Mouse (Mus musculus): Measurements from ENCODE around the gene Serinc2. TPM values are rescaled to one million over a fixed set of nuclear protein-coding genes. Genes with fewer than 3 reads are reported as not detected.

The Serinc2 gene
- 1 to 10 TPM in 1 of 2 experiments, under 1 TPM in 1; 0.34 to 1.2 TPM for polyA plus RNA-seq (2017; shearing (Covaris generic))

DNA sequence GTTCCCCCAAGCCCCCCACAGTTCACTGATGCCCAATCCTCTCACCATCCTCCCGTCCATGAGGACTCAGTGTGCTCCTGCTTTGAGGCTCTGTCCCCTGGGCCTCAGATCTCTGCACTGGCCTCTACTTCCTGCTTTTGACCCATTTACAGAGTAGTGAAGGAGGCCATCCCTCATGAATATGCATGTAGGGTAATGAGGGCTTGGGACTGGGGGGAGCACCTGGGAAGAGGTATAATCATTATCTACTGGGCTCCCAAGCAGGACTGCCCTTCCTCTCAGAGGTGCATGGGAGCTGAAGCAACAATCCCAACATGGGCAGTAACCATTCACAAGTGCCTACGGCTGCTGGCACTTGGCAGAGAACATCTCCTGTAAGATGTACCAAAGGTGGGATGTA is at the start of gene Serinc2:
Serinc2 (minus strand) TSS at position 101 of the 400 bp plus-strand sequence.
- no peak for ATAC-seq

DNA sequence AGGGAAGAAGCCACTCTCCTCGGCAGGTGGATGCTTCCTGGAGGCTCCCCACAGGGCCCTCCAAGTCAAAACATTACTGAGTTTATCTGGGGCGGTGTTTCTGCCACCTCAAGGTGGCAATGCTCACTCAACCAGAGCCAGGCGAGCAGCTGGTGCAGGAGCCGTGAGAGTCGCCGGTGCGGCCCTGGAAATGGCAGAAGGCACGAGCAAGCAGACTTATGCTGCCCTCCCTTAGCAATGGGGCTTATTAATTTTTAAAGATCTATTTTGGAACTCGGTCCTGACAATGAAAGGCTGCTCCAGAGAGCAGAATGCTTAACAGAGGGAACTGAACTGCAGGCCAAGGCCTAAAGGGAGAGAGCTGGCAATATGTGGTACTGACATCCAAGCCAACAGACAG is 48.4 kb upstream of the Serinc2 start:
- no peak for ATAC-seq

DNA sequence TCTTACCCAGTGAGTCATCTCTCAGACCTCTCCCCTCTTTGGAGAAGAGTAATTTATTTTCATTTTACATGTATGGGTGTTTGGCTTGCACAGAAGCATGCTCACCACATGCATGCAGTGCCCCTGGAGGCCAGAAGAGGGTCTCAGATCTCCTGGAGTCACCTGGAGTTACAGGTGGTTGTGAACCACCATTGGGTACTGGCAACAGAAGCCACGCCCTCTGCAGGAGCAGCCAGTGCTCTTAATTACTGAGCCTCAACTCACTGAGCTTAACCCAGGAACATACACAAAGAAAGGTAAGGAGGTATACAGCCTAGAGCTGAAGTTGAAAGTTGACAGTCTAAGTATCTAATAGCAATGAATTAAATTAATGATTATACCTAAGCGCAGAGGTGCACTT is 46.4 kb upstream of the Serinc2 start:
- ATAC-seq, result no peak

DNA sequence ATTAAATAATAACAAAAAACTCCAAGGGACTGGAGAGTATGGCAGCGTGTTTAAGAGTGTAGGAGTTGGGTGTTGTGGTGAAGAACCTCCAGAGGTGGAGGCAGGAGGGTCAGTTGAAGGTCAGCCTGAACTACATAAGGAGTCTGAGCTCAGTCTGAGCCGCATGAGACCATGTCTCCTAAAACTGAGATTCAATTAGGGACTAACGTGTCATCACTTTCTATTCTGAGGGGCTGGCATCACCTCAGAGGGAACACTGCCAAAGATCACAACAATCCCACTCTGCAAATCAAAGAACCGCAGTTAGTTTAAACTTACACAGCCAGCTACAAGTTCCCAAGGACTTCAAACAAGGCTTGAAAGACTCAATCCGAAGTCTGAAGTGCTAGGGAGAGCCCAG is 44.6 kb upstream of the Serinc2 start:
- ATAC-seq, result no peak

DNA sequence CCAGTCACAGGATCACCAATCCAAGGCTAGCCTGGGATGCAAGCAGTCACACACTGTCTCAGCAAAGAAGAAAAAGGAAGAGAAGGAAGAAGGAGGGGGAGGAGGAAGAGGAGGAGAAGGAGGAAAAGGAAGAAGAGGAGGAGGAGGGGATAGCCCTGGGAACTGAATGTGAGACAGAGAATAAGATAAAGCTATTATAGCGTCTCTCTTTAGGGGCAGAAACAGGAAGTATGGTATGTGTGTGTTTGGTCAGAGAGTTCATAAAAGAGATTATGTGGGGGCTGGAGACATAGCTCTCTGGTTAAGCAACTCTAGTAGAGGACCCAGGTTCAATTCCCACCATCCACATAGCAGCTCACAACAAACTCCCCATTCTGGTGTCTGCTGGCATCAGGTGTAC is 44.2 kb upstream of the Serinc2 start:
- ATAC-seq, result no peak

DNA sequence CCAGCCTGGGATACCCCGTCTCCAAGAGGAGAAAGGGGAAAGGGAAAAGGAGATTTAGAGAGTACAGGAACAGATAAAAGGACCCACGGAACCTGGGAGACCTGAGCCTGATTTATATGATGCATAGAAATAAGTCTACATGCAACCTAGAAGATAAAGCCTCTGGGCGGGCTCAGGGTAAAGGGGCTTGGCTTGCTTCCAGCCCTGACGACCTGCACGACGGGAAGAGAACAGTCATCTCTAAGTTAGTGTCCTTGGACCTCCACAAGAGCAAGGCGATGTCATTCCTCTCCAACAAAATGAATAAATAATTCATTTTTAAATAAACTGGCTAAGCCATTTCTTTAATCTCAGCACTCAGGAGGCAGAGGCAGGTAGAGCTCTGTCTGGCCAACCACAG is 43.6 kb upstream of the Serinc2 start:
- no peak for ATAC-seq

DNA sequence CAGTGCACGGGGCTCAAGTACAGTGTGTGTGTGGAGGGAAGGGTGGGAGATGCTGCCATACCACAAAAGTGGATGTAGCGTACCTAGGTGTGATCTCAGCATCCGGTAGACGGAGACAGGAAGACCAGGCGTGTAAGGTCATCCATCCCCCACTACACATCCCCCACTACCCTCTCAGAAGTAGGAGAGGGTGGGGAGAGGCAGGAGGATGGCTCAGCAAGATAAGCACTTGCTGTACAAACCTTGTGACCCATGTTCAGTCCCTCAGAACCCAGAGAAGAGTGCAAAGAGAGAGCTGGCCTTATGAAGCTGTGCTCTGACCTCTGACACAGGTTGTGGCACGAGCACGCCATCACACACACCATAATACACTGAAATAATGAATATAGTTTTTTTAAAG is 42.6 kb upstream of the Serinc2 start:
- no peak for ATAC-seq

DNA sequence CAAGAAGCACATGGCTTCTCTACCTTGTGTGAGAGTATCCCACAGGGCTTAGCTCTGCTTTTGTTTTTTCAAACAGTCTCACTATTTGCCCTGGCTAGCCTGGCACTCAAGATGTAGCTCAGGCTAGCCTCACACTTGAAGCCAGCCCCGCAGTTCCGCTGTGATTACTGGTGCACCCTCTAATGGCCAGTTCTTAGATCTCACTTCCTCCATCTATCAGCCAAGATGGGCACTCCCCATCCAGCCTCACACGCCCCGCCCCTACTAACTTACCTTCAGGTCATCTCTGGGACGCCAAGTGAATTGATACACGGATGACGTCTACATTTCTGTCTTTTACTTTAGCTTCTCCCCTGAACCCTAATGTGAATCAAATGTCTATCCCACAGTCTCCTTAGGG is 40.6 kb upstream of the Serinc2 start:
- no peak for ATAC-seq

DNA sequence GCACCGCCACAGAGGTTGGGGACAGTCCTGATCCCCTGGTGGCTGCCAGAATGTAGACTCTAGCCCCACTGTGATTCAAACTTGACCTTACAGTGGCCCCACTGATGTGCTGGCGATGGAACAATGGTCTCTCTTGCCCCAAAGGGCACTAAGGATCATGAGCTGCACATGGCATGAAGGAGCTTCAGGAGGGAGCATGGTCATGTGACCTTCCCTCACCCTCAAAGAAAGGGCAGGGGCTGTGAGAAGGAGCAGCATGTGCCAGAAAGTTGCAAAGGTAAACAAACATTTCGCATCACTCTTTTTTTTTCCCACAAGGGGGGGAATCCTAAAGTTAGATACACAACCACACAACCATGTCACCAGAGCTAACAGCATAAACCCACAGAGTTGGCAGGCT is 39.1 kb upstream of the Serinc2 start:
- ATAC-seq, result no peak

DNA sequence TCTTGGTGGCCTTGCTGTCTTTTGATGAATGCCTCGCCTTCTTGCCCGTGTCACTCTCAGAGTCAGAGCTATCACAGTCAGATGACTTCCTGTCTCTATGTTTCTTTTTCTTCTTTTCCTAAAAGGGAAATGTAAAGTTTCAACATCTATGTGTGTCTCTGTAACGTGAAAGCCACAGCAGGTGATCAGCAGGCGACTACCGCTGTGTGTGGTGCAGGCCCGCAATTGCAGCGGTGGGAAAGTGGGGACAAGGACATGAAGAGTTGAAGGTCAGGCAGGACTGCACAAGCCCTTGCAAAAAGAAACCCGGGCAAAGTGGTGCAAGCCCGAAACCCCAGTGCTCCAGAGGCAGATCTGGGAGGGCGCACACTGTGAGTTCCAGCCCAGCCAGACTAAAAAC is 37.7 kb upstream of the Serinc2 start:
- ATAC-seq, result no peak

DNA sequence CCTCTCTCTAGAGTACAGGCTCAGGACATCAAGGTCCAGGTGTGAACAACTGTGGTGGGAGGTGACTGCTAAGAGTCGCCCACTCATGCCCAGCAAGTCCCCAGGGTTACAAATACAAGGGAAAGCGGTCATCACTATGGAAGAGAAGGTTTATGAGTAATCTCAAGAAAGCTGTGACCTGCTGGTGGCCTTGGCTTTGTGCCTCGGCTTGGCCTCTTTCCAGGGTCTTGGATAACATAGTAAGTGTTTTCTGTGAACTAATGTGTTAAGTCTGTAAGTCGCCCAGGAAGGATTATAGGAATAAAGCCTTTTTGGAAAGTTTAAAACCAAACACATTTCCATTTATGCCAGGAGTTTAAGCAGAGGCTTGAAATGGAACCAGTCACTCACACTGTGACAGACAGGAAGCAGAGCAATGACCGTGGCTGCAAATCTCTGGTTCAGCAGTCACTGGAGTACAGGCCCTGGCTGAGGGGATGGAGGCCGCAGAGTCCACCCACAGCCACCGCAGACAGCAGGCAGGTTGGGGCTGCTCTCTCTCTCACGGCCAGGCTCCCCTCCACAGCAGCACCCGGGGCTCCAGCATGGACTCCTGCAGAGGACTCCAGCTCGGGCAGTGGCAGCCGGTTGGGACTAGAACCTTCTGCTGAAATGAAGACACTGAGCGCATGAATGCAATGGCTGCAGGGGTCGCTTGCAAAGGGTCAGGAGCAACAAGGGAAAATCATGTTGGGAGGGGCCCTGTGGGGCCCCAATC is 36.9 kb upstream of the Serinc2 start:
- ATAC-seq, result no peak

DNA sequence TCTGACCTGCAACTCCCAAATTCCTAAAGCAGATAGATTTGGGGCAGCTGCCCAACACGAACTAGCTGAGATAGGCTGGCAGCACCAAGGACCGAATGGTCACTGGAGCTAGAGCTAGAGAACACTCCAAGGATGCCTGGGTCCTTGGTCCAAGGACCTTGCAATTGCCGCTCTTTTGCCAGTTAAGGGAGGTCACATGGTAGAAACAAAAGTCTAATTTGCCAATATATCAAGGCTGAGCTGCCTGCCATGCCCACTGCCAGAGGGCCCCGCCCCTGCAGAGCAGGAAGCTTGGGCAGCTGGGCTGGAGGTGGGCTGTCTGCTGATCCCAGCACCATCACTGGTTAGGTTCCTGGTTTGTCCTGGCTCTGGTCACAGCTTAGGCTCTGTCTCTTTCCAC is 34.5 kb upstream of the Serinc2 start:
- no peak for ATAC-seq

DNA sequence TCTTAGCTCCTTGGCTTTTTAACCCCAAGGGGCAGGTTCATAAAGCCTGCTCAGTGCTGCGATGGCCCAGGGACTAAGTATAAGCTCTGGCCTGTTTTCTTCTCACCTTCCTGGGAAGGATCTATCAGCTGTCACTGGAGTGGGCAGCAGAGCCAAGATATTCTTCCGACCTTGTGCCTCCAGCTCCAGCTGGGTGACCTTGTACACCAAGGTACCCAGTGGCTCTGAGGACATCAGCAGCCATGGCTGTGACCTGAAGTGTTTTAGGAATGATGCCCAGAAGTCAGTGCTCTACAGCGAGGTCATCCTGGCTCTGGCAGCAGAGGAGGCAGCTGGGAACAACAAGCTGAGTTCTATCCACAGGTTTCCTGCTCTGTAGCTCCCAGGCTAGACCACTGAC is 33.5 kb upstream of the Serinc2 start:
- ATAC-seq, result no peak

DNA sequence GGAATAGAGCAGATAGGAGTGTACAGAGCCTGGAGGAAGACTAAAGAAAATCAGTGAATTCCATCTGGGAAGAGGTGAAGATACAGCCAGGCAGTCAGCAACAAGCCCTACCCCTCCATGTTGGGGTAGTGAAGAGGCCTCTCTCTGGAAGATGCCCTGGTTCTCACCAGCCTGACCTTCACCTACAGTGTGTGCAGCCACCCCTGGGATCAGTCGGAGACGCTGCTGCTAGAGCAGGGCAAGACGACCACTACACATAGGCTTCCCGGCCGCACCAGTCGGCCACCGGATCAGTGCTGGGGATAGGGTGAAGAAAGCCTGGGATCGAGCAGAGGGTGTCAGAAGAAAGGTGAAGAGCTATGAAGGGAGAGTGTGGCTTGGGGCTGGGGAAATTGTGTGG is 30.2 kb upstream of the Serinc2 start:
- no peak for ATAC-seq

DNA sequence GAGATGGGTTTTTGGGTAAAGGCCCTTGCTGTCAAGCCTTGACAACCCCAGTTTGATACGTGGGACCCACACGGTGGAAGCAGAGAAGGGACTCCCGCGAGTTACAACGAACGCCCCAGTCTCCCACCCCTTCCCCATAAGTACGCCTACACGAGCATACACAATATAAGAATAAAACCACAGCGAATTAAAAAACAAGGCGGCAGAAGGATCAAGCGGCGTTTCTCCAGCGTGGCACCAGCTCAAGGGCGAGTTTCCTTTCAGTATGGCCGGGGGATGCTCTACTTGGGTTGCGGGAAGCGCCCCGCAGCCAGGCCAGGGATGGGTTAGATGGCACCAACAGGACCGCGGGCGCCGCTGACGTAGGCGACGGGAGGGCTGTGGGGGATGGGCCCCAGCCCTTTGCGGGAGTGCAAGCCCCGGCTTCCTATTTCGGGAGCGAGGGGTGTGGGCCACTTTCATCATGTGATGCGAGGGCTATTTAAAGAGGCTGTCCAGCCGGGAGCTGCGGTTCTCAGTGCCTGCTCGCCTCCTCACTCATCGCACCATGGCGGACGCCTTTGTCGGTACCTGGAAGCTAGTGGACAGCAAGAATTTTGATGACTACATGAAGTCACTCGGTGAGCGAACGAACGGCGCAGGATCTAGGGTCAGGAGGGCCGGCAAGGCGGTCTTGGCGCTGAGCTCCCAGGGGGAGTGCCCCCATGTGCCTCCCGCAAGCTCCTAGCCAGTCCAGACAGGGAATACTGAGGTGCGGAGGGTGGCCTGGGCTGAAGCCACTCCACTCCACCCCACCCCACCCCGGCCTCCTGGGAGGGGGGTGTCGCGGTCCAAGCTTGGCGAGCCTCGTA is 29.5 kb upstream of the Serinc2 start, which contains the start of the genes Fabp3 and Gm10570:
Fabp3 (plus strand) TSS at position 365 of the 851 bp plus-strand sequence.
Gm10570 (minus strand) TSS at position 444 of the 851 bp plus-strand sequence.
- no peak for ATAC-seq

DNA sequence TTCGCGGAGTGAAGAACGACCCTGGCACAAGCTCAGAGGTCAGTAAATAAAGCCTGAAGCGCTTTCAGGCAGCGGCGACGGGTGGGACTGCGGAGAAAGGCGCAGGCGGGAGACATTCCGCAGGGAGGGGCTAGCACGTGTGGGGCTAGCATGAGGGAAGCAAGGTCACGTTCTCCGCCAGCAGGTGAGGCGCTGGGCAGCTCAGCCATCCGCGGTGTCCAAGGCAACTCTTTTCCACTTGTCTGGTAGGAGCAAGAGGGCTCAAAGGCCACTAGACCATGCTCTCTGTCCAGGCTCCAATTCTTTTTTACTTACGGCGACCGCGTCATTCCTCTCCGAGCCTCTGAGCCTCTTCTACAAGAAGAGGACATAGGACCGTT is 28.8 kb upstream of the Serinc2 start:
- no peak for ATAC-seq

DNA sequence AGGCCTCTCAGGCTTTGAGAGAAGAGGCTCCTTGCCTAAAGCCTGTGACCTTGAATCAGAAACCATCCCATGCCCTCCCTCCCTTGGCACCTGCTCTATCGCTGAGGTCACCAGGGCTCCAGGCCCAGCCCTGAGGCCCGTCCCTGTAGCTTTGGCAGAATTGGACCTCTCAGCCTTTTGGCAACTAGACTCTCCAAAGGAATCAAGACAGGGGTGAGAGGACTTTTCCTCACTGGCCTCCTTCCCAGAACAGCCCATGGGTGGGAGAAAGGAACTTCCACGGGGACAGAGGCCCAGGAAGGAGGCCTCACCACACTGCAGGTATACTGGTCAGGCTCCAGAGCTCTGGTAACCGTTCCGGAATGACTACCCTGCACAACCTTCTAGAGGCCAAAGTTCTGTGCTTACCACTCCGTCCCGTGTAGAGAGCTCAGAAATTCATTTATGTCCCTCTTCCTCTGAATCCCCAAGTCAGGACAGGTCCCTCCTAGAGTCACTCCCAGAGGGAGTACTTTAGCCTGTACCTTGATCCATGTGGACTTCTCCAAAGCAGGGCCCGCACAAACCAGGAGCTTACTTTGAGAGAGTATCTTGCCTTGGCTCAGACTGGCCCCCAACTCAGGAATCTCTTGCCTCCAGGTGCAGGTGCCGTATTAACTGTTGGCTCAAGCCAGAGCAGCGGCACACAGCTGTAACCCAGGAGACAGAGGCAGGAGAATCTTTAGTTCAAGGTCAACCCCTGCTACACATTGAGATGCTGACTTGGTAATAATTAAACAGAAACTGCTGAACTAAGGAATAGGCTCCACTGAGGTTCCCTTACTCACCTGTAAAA is 28.0 kb upstream of the Serinc2 start:
- ATAC-seq, result no peak

DNA sequence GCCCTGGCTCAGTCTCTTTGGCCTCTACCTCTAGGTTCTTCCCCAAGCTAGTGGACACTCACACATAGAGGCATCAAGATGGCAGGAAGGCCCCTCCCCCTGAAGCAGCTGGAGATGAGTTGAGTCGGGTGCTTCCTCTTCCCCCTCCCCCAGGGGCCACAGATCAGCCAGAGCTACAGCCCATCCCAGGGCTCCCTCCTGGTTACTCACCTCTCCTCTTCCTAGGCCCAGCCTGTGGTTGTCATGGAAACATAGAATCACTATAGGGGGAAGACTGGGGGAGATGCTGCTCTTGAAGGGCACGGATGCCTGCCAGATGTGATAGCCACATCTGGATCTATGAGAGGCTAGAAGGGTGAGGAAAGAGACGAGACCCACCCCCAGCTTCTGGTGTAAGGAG is 25.7 kb upstream of the Serinc2 start:
- no peak for ATAC-seq

DNA sequence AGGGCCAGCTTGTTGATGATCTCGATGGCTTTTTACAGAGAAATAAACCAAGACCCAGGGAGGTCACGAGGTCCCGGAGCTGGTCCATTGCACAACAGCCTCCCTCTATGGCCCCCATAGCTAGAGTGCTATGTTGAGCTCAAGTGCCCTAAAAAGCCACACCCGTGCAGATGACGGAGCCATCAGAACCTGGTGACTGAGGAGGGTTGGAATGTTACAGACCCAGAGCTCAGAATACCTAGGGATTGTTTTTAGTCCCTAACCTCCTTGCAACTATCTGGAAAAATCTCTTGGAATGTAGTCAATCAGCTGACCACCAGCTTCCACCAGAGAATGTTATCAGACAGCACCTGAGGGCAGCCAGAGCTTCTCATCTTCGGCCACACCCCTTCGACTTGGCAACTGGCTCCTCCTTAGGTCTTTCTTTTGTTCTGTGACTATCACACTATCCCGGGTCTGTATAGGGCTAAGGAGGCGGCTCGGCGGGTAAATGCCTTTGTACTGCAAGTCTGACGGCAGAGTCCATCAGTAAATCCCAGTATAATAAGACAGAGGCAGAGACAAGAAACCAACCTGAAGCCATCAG is 23.4 kb upstream of the Serinc2 start:
- no peak for ATAC-seq

DNA sequence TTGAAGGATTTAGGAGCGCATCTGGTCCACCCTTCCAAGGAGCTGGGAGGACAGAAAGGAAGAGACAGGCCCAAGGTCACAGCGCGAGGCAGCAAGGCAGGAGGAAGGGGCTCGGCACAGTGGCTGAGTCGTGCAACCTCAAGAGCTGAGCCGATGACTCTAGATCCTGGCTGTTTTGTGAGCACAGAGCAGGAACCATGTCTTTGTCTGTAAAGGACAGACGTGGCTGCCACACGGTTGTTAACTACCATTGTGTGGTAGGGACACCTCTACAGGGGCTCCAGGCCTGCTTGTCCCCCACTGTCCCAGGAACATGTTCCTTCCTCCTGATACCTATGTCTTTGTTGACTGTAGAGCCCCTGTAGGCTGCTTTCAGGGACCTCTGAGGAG is 20.6 kb upstream of the Serinc2 start:
- no peak for ATAC-seq

DNA sequence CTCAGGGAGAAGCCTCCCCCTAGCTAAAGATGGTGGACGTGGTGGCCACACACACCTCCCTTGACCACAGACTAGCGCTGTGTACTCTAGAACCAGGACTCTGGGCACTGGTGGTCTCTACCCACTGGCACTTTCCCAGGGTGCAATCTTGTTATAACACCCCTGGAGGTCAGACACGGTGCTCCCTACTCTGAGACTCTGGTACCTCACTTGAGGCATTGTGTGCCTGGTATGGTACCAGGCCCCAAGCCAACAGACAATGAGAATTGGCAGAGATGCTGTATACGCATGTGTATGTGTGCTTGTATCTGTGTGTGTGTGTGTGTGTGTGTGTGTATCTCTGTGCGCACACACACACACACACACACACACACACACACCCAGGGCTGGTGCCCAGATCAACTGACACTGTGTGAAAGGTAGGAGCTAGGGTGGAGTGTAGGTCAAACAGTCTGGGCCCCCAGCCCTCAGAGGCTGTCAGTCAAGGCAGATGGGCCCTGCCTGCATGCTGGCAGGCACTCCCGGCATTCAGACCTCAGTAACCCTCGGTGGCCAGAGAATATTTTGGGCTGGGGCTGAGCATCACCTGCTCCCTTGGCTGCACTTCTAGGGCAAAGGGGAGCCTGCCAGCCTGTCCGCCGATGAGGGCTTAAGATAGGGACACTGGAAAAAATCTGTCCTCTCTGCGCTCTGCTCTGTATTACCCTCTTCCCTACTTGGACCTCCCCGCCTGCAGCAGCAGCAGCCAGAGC is 20.0 kb upstream of the Serinc2 start:
- no peak for ATAC-seq

DNA sequence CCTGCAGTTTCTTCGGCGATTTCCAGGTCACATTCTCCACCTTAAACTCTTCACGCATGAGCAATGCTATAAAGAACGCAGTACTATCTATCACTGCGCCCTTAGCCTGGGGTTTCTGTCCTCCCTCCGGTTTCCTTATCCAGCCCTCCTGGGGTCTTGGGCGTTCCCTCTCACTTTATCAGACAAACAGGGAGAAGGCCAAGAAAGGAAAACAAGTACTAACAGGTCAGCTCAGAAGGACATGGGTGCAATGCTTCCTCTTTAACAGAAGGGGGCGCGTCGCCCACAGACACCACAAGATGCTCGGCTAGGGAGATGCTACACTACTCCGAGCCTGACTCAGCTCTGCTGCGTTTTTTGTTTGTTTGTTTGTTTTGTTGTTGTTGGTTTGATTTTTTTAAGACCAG is 18.1 kb upstream of the Serinc2 start:
- no peak for ATAC-seq
